Mouse (Mus musculus) hindbrain, embryonic 13.5 days (tissue): ENCODE results near the gene Oxsr1. TPM values are rescaled to one million over a fixed set of nuclear protein-coding genes. Genes with fewer than 3 reads are reported as not detected.

ENCODE experiments used
- ATAC-seq: fragments of 200-750 bp; cut with Nextera tagmentation; 2 replicates; pipeline ENCODE4 v1.8.0; 2017; ENCODE audit warnings: moderate TSS enrichment; ENCODE audit not compliant: low FRiP score
- H3K27ac ChIP-seq: fragments of 300-500 bp; sonication (generic); 2 replicates; pipeline ENCODE4 v1.5.1; 2015; ENCODE audit warnings: inconsistent platforms, mild to moderate bottlenecking, moderate library complexity
- H3K27me3 ChIP-seq: fragments of 300-500 bp; sonication (generic); 2 replicates; pipeline ENCODE4 v1.6.1; 2015; ENCODE audit warnings: mild to moderate bottlenecking, inconsistent platforms
- H3K36me3 ChIP-seq: fragments of 300-500 bp; sonication (generic); 2 replicates; pipeline ENCODE4 v1.6.1; 2015; ENCODE audit warnings: mild to moderate bottlenecking, inconsistent platforms
- H3K4me1 ChIP-seq: fragments of 300-500 bp; sonication (generic); replicated peaks from 2 replicates; pipeline ENCODE4 v1.6.1; 2015; ENCODE audit warnings: inconsistent platforms
- H3K4me2 ChIP-seq: fragments of 300-500 bp; sonication (generic); 2 replicates; pipeline ENCODE4 v1.6.1; 2015; ENCODE audit warnings: inconsistent platforms, mild to moderate bottlenecking, moderate library complexity
- H3K4me3 ChIP-seq: fragments of 300-500 bp; sonication (generic); 2 replicates; pipeline ENCODE4 v1.5.1; 2015; ENCODE audit warnings: mild to moderate bottlenecking, inconsistent platforms
- H3K9ac ChIP-seq: fragments of 300-500 bp; sonication (generic); 2 replicates; pipeline ENCODE4 v1.6.1; 2015; ENCODE audit warnings: mild to moderate bottlenecking, inconsistent platforms
- H3K9me3 ChIP-seq: fragments of 300-500 bp; sonication (generic); 2 replicates; pipeline ENCODE4 v1.6.1; 2016; ENCODE audit warnings: inconsistent platforms
- WGBS: fragments of 180-500 bp; shearing (Covaris S2); methylation state at CpG from one replicate; pipeline ENCODE4 v1.1.7; 2015; 5-methylcytosine and 5-hydroxymethylcytosine counted together
- polyA plus RNA-seq: library from polyadenylated mRNA; unstranded; fragments of >200 nt; fragmentation: Nextera tagmentation; extraction: Ambion mirVana; gene quantifications from 2 replicates; pipeline ENCODE4 v1.2.1, GENCODE M21; 2015

Oxsr1 gene
- polyA plus RNA-seq, 1 experiment from 2014 or later: 11.8 TPM

DNA sequence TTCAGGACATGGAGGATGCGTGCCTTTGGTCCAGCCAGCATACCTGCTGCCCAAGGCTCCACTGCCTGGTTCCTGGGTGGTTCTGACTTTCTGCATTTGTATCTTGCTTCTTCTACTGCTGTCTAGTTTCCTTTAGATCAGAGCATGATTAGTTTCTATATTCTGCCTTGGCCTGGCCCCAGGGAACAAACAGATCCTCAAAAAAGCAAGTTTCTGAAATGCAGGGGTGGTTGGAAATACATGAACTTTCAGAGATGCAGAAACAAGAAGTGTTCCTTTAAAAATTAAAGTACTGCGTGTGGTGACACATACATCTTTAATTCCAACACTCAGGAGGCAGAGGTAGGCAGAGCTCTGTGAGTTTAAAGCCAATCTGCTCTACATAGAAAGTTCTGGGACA is 12.6 kb upstream of the Oxsr1 start:
- Histone ChIP-seq H3K36me3 (no peaks in the 10 kb centered on the region), H3K27ac (no peak overlapping the region), H3K4me2 (no peak overlapping the region), H3K4me1 (peaks cover 9% of the 10 kb centered on the region), H3K4me3 (no peak overlapping the region), H3K9me3 (no peaks in the 10 kb centered on the region), H3K27me3 (peaks cover 28% of the 10 kb centered on the region), H3K9ac (no peak overlapping the region)
- no peak for ATAC-seq
- WGBS: 85% methylated on average over 2 of the region's 2 CpGs

DNA sequence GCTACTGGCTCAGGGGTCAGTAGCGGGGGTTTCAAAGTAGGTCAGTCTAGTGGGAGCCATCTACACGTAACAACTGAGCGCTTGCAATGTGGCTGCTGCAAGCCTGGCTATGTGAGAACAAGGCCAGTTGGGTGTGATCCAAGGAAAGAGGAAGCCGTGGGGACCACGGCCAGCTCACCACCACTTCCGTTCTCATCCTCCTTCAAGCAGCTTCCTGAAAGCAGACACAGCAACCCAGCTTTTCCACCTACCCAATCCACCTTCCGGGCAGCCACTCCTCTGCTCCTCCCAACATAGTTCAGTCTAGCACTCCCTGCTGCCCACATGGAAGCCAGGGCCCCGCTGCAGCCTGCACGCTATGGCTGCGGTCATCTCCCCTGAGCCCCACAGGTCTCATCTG is 12.1 kb upstream of the Oxsr1 start:
- peaks cover 23% of the 10 kb centered on the region for H3K27me3 ChIP-seq
- no peak overlapping the region for H3K9ac ChIP-seq
- no peaks in the 10 kb centered on the region for H3K9me3 ChIP-seq
- H3K4me2 ChIP-seq: no peak overlapping the region
- H3K4me3 ChIP-seq: no peak overlapping the region
- 76% methylated on average over 10 of the region's 10 CpGs for WGBS
- no peaks in the 10 kb centered on the region for H3K36me3 ChIP-seq
- no peak for ATAC-seq
- H3K27ac ChIP-seq: no peak overlapping the region
- H3K4me1 ChIP-seq: peaks cover 4% of the 10 kb centered on the region

DNA sequence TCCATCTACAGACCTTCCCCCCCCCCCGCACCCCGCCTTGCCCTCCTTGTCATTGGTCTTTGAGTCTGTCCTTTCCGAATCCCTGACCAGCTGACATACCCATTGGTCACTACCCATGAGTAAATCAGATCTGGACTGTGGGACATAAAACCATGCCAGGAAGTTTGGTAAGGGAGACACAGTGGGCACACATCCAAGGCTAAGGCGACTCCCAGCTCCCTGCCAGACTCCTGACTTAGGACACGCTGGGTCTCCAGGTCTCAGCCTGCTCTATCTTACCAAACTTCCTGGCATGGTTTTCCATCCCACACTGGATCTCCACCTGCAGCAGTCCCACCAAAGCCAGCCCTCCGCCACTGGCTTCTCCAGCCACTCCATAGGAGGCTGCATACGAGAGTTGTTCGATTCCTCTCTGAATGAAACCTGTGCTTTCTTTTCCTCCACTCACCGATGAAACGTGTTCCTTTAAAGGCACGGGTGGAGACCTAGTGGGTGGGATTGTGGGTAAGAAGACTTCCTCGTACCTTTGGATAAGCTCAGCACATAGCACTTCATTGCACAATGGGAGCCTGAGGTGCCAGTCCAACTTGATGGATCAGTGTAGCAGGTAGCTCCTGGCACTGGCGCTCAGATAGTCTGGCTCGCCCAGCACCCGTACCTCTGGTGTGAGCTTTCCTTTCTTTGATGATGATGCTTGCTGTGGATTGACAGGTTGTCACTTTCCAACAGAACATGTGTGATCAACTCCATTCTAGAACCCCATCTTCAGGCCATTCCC is 8.1 kb upstream of the Oxsr1 start:
- no peak for ATAC-seq
- 93% methylated on average over 15 of the region's 15 CpGs for WGBS
- no peak overlapping the region for H3K4me3 ChIP-seq

DNA sequence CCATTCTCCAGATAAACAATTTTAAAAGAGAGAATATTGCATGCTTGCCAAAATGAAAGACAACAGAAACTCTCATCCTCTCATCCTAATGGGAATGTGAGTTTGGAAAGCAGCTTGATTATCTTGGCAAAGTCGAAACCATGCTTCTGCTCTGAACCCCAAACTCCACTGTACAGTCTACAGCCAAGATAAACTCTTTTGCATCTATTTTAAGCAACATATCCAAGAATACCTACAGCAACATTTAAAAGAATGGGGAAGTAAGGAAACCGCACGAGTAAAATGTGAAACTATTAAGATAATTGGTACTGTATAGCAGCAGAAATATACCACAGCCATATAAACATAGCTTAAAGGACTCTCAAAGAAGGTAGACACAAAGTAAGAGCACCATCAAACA is 6.3 kb upstream of the Oxsr1 start:
- Histone ChIP-seq H3K4me2 (no peak overlapping the region), H3K27ac (no peak overlapping the region), H3K9ac (no peak overlapping the region), H3K9me3 (no peaks in the 10 kb centered on the region), H3K36me3 (no peaks in the 10 kb centered on the region), H3K4me1 (no peaks in the 10 kb centered on the region; the same call in 1 of the 2 replicates), H3K4me3 (no peak overlapping the region), H3K27me3 (0 out of 2 replicates have a peak, but pooled peaks cover 3% of the 10 kb centered on the region)
- no peak for ATAC-seq
- WGBS: 93% methylated on average over 3 of the region's 3 CpGs

More for the DNA sequence above, 8.1 kb upstream of the Oxsr1 start:
- Histone ChIP-seq H3K9ac (no peak overlapping the region), H3K27me3 (0 out of 2 replicates have a peak, but pooled peaks cover 3% of the 10 kb centered on the region), H3K9me3 (no peaks in the 10 kb centered on the region), H3K27ac (no peak overlapping the region), H3K4me2 (no peak overlapping the region), H3K4me1 (no peaks in the 10 kb centered on the region), H3K36me3 (no peaks in the 10 kb centered on the region)

DNA sequence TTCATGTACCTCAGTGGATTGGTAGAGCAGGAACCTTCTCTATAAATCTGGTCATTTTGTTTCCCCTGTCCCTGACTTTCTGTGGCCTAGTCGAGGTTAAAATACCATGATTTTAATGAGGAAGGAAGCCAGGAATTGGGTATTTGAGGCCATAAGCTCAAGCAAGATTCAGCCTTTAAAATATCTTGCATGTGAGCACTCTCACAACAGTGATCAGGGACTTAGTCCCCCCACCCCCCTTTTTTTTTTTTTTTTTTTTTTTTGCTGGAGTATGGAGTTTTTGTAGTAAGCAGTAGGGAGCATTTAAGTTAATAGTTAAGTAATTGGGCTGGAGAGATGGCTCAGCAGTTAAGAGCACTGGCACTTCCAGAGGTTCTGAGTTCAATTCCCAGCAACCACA is 1.9 kb upstream of the Oxsr1 start:
- Histone ChIP-seq H3K4me3 (no peak overlapping the region), H3K36me3 (no peaks in the 10 kb centered on the region), H3K4me1 (peaks cover 27% of the 10 kb centered on the region), H3K9me3 (no peaks in the 10 kb centered on the region), H3K9ac (no peak overlapping the region), H3K27ac (no peak overlapping the region), H3K27me3 (0 out of 2 replicates have a peak, but pooled peaks cover 2% of the 10 kb centered on the region), H3K4me2 (no peak overlapping the region)
- no peak for ATAC-seq
- 78% methylated on average over 1 of the region's 1 CpGs for WGBS

DNA sequence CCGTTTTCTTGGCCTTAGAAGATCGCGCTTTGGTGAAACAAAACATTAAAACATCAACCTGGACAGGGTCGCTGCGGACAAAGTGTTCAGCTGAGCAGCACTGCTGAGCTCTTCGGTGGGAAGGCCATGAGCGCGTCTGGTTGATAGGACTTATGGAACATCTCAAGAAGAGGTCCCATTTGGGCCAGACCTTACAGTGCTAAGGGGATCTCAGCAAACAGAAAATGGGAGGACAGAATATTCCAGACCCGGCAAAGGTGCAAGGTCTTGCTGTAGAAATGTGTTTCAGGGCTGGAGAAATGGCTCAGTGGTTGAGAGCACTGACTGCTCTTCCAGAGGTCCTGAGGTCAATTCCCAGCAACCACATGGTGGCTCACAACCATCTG is 1.0 kb upstream of the Oxsr1 start:
- H3K27me3 ChIP-seq: no peaks in the 10 kb centered on the region
- ATAC-seq: peak; percentile 6; the same call in 1 of the 2 replicates

DNA sequence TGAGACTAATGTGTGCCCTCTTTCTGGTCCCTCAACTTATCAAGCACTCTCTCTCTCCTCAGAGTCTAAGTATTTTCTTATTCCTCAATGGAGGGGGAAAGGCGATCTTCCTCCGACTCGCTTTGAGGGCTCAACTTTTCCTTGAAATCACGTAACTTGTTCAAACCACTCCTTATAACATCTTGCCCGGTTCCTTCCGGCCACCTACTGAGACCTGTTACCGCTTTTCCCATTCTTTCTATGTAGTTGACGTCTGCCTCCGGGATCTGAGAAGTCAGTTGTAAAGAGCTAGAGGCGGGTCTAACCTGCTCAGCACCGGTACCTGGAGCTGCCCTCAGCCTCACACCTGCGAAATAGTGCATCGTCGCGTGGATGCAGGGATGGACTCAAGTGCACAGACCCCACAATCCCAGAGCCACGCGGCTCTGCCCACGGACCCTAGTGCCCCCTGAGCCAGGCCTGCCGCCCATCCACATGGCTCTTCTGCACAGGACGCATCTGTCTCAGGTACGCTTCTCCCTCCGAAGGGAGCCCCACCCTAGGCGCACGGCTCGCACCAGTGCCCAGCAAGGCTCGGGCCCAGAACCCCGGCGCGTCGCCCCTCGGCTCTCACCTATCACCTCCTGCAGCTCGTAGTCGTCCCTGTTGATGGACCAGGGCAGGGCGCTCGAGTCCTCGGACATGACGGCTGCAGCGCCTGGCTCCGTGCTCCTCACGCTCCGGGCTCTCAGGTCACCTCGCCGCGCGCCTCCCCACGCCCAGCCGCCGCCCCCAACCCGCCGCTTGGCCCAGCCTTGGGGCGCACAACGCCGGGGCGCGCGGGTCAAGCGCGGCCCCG is 616 bp downstream of the Oxsr1 start:
- Histone ChIP-seq H3K4me1 (peaks cover 27% of the 10 kb centered on the region), H3K9me3 (no peaks in the 10 kb centered on the region), H3K9ac (peak overlapping the region; percentile 93), H3K27ac (peak overlapping the region; percentile 93), H3K4me2 (peak overlapping the region; percentile 99), H3K27me3 (no peaks in the 10 kb centered on the region), H3K36me3 (no peaks in the 10 kb centered on the region), H3K4me3 (peak overlapping the region; percentile 96)
- peak; percentile 29 for ATAC-seq
- under 1% methylated on average over 59 of the region's 59 CpGs for WGBS

More for the DNA sequence above, 1.0 kb upstream of the Oxsr1 start:
- H3K4me2 ChIP-seq: peak overlapping the region; percentile 99
- peak overlapping the region; percentile 93 for H3K27ac ChIP-seq
- peak overlapping the region; percentile 93 for H3K9ac ChIP-seq
- no peaks in the 10 kb centered on the region for H3K9me3 ChIP-seq
- peak overlapping the region; percentile 96 for H3K4me3 ChIP-seq
- 5% methylated on average over 9 of the region's 9 CpGs for WGBS
- H3K4me1 ChIP-seq: peaks cover 27% of the 10 kb centered on the region
- H3K36me3 ChIP-seq: no peaks in the 10 kb centered on the region

DNA sequence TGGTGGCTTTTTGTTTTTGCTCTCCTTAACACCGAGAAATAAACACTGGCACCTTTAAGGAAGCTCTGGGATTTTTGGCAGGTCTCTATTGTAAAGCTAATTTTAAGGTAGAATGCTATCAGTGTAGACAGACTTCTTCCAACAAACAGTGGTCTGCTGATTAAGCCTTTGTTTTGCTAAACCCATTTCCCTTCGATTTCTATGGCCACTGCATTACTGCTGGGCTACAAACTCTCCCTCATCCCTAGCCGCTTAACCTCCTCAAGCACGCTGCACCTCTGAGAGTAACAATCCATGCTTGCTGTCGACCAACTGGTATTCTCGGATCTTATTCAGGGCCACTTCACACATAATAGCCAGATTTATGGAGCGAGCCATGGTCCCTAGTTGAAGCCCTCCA is 1.3 kb downstream of the Oxsr1 start:
- peak overlapping the region; percentile 93 for H3K9ac ChIP-seq
- no peaks in the 10 kb centered on the region for H3K27me3 ChIP-seq
- ATAC-seq: no peak
- no peaks in the 10 kb centered on the region for H3K36me3 ChIP-seq
- 16% methylated on average over 7 of the region's 7 CpGs for WGBS
- no peak overlapping the region for H3K27ac ChIP-seq
- H3K4me2 ChIP-seq: peak overlapping the region; percentile 99
- H3K9me3 ChIP-seq: no peaks in the 10 kb centered on the region
- H3K4me1 ChIP-seq: peaks cover 27% of the 10 kb centered on the region
- H3K4me3 ChIP-seq: peak overlapping the region; percentile 96

DNA sequence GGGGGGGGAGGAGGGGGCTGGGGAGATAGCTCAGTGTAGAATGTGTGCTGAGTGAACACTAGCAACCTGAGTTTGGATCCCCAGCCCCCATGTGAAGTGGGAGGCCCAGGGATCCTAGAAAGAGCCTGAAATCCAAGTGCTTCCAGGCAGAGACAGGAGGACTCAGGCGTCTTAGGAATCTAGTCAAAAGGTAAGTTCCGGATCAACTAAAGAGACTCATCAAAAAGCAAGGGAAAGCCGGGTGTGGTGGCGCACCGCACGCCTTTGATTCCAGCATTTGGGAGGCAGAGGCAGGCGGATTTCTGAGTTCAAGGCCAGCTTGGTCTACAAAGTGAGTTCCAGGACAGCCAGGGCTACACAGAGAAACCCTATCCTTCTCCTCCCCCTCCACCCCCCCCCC is 1.8 kb downstream of the Oxsr1 start:
- Histone ChIP-seq H3K27me3 (no peaks in the 10 kb centered on the region), H3K4me2 (peak overlapping the region; percentile 99), H3K36me3 (no peaks in the 10 kb centered on the region), H3K4me3 (peak overlapping the region; percentile 96), H3K4me1 (peaks cover 27% of the 10 kb centered on the region), H3K27ac (no peak overlapping the region), H3K9me3 (no peaks in the 10 kb centered on the region), H3K9ac (no peak overlapping the region)
- ATAC-seq: no peak
- WGBS: 87% methylated on average over 7 of the region's 7 CpGs

DNA sequence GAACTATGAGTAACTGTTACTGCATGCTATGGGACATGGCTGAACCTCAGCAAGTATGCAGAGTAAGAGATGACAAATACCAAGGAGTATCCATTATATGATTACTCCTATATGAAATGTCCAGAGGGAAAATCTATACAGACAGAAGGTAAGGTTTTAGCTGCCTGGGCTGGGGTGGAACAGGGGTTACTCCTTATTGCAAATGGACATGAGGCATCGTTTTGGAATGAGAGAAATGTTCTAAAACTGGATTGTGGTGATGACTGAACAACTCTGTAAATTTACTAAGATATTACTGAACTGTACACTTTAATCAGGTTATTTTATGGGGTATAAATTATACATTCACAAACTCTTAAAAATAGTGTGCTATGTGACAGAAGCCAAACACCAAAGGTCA is 3.3 kb downstream of the Oxsr1 start:
- no peaks in the 10 kb centered on the region for H3K36me3 ChIP-seq
- no peak overlapping the region for H3K4me2 ChIP-seq
- H3K27ac ChIP-seq: no peak overlapping the region
- no peak overlapping the region for H3K9ac ChIP-seq
- WGBS: 96% methylated on average over 1 of the region's 1 CpGs
- H3K9me3 ChIP-seq: no peaks in the 10 kb centered on the region
- H3K4me1 ChIP-seq: peaks cover 27% of the 10 kb centered on the region
- no peak for ATAC-seq
- H3K4me3 ChIP-seq: no peak overlapping the region
- H3K27me3 ChIP-seq: no peaks in the 10 kb centered on the region

DNA sequence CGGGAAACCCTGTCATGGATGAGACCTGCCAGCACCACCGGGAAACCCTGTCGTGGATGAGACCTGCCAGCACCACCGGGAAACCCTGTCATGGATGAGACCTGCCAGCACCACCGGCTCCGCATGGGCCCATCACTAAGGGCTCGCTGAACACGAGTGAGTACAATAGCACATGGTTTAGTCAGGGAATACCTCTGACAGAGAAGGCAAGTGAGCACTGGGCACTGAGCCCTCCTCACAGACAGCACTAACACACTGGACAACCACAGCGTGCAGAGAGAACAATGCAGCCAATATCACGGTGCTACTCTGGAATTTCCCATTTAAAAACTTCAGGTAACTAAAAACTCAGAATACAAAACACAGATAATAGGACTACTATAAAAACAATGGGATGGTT is 9.1 kb downstream of the Oxsr1 start:
- H3K9me3 ChIP-seq: no peaks in the 10 kb centered on the region
- WGBS: 79% methylated on average over 10 of the region's 10 CpGs
- no peak overlapping the region for H3K4me2 ChIP-seq
- no peaks in the 10 kb centered on the region for H3K4me1 ChIP-seq
- no peaks in the 10 kb centered on the region for H3K36me3 ChIP-seq
- no peak overlapping the region for H3K9ac ChIP-seq
- no peaks in the 10 kb centered on the region for H3K27me3 ChIP-seq
- no peak for ATAC-seq
- no peak overlapping the region for H3K27ac ChIP-seq
- H3K4me3 ChIP-seq: no peak overlapping the region

DNA sequence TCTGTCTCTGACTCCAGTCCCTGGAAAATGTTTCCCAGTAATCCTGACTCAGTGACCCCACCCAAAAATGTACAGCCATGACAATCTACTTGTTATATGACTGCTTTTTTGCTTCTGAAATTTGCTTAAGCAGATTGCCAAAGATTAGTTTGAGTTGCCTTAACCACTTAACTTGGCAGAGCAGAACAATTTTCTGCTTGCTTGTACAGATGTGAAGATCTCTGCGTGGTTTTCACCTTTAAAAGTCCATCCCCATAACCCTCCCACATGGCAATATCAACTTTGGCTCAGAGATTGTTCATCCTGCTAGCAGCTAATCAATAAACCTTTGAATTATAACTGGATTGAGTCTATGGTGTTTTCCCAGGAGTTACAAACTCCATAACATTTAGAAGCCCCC is 13.2 kb downstream of the Oxsr1 start:
- no peak overlapping the region for H3K4me2 ChIP-seq
- ATAC-seq: no peak
- H3K36me3 ChIP-seq: no peaks in the 10 kb centered on the region
- no peaks in the 10 kb centered on the region for H3K4me1 ChIP-seq
- WGBS: 88% methylated on average over 1 of the region's 1 CpGs
- no peak overlapping the region for H3K27ac ChIP-seq
- H3K9ac ChIP-seq: no peak overlapping the region
- H3K27me3 ChIP-seq: no peaks in the 10 kb centered on the region
- H3K4me3 ChIP-seq: no peak overlapping the region
- no peaks in the 10 kb centered on the region for H3K9me3 ChIP-seq
